Mouse (Mus musculus): ENCODE data around the gene Xiap.
"Not testable (repeated sequence)": the region's sequence is repeated elsewhere in the genome, so short reads cannot be mapped to it uniquely, and the experiment has no call there.

The Xiap gene

DNA sequence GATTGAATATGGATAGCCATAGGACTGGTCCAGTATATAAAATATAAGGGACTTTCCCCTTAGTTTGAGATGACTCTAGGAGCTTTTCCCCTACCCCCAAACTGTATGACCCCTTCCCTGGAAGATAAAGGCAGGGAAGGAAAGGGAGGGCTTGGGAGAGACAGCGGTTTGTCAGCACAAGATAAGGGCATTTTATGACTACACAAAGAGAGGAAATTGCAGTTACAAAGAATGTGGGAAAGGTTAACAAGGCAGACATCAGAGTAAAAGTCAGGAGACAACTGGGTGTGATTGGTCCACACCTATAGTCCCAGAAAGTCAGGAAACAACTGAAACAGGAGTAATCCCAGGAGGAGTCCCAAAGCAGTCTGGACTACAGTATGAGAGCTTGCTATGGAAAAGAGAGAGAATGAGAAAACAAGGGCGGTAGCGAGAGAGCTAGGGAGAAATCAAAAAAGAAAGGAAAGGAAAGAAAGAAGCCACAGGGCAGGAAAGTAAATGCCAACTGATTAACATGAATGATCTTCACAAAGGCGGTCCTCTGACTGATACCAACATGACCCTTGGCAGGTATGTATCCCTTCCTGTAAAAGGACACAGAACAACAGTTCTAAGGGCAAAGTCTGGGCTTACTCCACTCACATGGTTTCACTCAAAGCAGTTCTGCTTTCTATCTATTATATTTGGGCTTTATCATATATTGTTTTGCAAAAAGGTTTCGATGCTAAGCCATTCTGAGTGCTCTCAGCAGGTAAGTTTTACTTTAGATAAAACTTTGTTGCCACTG is at the start of gene Xiap:
TSS of gene Xiap (plus strand) at position 398 of the 787 bp plus-strand sequence.
- no peak for DNase-seq (ENCODE audit: low spot score)

DNA sequence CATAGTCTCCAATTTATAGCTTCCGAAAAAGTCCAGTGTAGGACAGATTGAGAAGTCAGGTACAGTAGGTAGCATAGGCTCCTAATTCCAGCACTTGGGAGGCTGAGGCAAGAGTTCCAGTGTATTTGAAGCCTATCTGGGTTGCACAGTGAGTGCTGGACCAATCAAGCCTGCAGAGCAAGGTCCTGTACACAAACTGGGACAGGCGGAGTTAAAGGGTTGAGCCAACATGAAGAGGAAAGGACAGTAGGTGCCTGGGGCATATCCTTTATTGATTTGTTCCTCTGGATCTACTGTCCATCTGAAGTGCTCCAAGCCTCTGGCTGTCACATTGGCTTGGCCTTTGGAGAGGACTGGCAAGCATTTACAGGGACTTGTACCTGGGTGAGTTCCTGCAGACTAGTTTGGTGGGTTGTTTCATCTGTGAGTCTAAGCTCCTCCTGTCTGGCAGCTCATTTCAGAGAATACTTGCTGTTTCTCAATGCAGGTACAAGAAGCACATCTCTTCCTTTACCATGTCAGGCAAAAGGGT is 46.7 kb upstream of the Xiap start:
- DNase-seq (ENCODE audit: low spot score) = no peak

DNA sequence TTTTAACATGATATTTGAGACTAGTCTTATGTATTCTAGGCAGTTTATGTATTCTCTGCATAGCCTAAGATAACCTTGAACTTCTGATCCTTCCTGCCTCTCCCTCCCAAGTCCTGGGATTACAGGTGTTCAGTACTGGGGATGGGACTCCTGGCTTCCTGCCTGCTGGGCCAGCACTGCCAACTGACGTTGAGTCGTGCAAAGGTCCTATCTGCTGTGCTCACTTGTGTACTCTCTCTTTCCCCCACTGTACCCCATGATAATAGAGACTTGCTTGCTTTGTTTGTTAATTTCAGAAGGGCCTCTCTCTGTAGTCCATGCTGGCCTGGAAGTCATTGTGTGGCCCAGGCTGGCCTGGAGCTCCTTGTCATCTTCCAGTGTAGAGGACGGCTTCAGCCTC is 45.7 kb upstream of the Xiap start:
- DNase-seq (ENCODE audit: low spot score) = no peak

DNA sequence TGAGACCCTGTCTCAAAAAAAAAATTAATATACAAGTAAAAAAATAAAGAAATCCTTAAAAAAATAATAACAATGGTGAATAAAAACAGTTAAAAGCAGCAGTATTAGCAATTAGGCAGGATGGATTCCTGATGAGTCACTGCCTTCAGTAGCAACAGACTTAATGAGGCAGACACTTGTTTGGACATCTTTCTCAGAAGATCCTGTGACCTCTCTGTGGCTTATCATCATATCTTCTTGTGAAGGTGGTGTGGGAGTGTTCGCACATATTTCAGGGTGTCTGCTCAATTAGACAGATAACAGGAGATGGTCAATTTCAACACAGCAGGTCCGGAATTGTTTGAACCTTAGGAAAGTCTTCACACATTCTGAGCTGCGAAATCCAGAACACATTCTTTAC is 45.0 kb upstream of the Xiap start:
- no peak for DNase-seq (ENCODE audit: low spot score)

DNA sequence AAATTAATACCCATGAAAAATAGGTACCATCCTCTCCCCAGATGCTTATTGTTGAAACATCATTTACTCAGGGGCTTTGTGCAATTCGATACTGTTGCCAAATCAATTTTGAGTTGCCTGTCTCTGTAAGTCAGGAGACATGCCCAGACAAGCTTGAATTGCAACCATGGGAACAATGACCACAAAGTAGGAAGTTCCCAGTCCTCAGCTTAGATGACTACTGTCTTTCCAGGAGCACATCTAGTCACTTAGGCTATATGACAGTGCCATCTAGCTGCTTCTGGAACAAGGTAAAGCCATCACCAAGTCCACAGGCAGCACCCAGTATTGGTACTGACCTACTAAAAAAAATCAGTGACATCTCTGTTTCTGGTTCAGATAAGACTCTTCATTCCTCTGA is 41.4 kb upstream of the Xiap start:
- DNase-seq (ENCODE audit: low spot score) = no peak

DNA sequence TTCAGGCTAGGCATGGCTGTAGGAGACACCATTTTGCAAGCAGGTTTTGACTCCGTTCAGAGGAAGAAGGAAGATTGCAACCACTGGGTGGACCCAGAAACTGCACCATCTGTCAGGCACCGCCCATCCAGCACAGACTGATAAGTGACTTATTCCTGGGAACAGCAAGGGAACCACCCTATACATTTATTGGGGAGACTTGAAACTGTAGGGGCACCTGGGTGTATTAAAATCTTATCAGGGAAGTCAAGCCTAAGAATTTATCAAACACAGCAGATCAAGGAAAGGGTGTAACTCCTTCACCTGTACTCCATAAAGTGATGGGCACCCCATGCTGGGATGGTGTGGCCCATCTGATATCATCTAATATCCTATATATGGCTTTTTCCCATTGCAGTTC is 40.0 kb upstream of the Xiap start:
- peak; percentile 3 for DNase-seq (ENCODE audit: low spot score)

DNA sequence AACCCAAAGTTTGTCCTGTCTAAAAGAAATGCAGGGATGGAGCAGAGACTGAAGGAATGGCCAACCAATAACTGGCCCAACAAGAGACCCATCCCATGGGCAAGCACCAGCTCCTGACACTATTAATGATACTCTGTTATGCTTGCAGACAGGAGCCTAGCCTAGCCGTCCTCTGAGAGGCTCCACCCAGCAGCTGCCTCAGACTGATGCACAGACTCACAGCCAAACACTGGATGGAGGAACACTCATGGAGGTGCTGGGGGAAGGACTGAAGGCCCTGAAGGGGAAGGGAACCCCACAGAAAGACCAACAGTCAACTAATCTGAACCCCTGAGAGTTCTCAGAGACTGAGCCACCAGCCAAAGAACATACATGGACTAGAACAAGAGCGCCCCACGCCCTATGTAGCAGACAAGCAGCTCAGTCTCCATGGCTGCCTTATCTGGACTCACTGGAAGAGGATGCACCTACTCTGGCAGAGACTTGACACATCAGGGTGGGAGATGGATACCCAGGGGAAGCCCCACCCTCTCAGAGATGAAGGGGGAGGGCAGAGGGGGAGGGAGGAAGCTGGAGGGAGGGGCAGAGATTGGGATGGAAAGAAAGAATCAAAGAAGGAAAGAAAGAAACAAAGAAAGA is 33.6 kb upstream of the Xiap start:
- DNase-seq (ENCODE audit: low spot score) = not testable (repeated sequence)

DNA sequence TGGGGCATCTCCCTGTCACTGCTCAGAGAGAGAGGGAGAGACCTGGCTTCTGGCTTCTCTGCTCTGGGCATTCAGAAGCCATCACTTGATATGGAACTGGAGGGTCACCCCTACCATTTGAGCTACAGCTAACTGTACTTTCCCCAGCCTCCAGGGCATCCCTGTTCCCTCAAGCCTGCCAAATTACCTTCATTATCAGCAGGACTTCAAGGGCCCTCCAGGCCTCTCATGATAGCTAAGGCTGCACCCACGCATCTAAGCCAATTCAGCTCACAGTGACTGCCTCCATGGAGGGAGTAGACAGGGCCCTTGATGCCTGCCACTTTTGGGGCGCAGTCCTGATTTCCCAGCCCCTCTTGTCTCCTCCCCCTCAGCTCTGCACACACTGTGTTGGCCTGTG is 32.5 kb upstream of the Xiap start:
- DNase-seq (ENCODE audit: low spot score) = not testable (repeated sequence)

DNA sequence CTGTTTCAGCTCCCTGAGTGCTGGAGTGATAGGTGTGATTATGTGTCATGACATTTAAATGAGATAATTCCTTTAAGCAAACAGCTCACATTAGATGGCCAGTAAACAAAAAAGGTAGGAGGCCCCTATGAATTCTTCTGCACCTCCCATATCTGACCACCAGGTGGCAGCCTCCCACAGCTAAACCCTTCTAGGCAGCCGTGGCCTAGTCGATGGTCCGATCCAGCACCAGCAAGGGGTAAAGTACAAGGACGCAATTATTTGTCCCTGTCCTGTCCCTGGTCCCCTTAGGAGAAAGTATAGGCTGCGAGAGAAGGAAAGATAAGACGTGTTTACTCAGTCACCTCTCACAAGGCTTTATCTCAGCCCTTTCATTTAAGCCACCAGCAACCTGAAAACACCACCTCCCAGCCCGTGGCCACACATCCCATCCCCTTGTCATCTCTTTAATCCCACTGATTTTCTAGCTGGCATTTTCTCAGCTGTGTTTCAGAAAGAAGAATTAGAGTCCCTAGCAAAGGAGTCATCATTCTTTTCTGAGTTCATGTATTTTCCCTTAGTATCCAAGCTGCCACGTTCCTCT is 26.3 kb upstream of the Xiap start:
- peak; percentile 57 for DNase-seq (ENCODE audit: low spot score)

DNA sequence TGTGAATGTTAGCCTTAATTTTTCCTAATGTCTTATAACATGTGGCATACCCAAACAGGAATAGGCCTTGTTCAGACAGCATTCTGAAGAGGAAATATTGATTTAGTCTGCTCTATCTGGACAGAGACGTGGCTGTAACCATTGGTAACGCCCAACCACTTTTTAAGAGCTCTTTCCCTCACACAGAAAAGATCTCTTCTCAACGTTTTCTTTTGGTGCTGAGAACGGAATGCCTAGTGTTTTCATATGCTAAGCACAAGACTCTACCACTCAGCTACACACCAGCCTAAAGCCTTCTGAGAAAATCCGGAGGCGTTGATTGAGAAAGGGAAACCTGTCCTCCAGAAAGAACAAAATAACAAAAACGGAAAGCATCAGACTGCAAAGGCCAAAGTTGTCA is 25.6 kb upstream of the Xiap start:
- no peak for DNase-seq (ENCODE audit: low spot score)

DNA sequence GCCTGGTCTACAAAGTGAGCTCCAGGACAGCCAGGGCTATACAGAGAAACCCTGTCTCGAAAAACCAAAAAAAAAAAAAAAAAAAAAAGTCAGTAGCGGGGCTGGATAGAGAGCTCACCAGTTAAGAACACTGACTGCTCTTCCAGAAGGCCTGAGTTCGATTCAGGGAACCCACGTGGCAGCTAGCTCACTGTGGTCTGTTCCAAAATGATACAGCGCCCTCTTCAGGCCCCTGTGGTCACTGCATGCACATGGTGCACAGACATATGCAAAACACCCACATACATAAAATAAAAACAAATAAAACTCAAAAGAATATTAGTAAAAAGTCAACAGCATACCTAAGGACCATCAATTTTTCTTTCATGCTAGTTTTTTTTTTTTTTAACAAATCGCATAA is 20.0 kb upstream of the Xiap start:
- no peak for DNase-seq (ENCODE audit: low spot score)

DNA sequence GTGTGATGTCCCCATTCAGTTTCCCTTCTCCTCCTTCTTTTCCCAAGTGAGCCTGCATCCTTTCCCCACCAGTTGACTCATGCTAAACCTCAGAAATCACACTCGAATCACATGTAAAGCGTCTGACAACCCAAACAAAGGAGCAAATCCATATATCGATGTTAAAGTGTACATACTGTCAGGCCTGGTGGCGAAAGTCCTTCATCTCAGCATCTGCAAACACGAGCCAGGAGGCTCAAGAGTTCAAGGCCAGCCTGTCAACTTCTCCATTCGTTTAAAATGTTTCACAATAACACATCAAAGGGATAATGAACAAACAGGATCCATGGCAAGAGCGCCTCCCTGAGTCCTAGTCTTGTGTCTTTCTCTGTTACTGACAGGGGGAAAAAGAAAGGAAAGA is 14.5 kb upstream of the Xiap start:
- DNase-seq (ENCODE audit: low spot score) = no peak

DNA sequence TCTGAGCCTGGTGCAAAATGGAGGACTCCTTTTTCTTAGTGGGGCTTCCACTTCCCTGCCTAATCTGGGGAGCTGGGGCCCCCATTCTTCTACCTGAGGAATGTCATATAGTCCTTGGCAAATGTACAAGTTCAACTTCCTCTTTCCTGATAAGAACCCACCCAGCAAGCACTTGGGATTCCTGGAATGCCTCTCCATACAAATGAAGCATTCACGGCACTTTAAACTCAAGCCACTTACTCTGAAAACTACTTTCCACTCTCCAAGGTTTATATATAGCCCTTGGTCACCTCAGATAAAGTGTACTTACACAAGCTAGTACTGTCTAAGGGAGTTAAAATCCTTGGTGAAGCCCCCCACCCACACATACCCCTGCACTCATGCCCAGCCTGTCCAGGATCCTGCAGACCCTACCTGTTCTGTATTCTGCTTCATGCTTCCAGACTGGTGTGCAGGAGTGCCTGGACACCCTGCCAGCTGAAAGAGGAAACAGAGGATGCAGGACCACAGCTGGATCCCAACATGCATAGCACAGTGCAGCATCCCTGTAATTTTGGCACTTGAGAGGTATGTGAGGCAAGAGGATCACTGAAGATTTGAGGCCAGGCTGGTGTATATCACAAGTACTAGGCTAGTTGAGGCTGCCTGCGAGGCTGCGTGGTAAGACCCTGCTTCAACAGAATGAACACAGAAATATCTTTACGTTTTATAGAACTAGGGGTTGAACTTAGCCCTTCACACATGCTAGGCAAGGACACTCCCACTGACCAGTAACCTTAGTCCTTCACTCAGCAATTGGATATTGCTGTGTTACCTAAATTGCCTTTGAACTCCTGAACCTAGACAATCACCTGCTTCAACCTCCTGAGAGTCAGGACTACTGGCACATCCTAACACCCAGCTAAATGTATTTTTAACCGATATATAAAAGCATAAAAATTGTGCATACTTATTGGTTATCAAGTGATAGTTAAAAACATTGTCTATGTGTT is 8.5 kb upstream of the Xiap start:
- no peak for DNase-seq (ENCODE audit: low spot score)

DNA sequence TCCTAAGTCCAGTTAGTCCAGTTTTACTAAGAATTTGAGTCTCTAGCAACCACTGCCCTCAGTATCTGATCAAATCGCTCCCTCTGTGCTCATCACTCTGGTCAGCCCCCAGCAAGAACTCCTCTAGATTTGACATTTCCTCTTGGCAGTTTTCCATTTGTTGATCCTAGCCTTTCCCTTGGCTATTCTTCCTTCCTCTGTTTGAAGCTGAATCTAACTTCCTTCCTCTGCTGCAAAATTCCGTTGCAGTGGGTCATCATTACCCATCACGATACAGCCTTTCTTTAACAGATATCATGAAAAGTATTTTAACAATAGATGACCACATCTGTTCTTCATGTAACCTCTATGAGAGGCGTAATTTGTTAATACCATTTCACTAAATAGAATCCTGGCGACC is 2.5 kb upstream of the Xiap start:
- DNase-seq (ENCODE audit: low spot score) = no peak

DNA sequence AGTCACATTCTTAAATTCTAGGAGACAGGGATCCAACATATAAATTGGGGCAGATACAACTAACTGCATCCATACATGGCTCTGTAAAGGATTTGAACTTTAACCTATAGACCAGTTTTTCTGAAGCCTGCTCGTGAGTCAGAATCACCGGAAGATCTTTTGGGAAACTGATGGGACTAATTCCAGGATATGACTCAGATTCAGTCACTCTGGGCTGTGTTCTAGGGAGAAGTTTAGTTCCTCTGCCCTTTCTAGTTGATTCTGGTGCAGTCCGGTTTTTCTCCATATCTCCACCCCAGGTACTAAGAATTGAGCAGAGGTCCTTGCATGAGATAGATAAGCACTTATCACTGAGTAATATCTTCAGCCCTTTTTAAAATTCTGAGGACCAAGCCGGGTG is 1.6 kb upstream of the Xiap start:
- no peak for DNase-seq (ENCODE audit: low spot score)

DNA sequence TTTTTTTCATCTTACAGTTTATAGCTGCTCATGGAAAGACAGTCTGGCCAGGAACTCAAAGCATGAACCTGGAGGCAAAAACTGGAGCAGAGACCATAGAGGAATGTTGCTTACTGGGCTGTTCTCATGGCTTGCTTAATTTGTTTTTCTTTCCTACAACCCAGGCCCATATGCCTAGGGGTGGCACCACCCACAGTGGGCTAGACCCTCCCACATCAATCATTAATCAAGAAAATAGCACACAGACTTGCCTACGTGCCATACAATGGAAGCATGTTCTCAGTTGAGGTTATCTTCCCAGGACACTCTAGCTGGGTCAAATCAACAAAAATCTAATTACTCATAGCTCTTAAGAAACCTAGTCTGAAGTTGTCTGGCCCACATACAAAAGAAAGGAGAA is 4.1 kb downstream of the Xiap start:
- DNase-seq (ENCODE audit: low spot score) = no peak

DNA sequence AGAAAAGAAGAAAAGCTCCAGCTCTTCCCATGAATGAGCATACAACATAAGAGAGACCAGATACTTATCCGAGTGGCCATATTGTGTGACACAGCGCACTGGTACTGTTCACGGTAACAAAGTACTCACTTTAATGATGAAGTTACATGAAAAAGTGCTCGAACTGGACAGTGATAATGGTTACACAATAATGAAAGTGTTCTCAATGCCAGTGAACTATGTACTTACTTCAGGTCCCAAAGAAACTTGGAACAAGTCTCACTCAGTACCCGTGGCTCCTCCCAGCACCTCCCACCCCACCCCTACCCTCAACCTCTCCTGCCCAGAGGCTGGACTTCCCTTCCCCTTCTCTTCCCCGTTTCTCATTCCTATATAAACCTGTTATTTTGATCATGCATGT is 5.6 kb downstream of the Xiap start:
- no peak for DNase-seq (ENCODE audit: low spot score)

DNA sequence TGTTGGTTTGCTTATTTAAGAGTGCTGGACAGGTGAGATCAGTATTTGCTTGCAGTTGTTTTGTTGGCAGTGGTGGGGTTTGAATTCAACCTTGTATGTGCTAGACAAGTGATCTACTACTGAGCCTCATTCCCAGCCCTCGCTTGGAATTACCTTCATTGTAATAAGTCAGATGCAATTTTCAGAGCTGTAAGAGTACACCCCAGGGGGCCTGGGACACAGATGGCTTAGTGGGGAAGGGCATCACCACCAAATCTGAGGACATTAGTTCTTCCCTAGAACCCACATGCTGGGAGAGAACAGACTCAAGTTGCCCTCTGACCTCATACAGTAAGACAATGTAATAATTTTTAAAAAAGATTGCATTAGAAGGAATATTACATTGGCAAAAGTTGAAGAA is 7.3 kb downstream of the Xiap start:
- no peak for DNase-seq (ENCODE audit: low spot score)

DNA sequence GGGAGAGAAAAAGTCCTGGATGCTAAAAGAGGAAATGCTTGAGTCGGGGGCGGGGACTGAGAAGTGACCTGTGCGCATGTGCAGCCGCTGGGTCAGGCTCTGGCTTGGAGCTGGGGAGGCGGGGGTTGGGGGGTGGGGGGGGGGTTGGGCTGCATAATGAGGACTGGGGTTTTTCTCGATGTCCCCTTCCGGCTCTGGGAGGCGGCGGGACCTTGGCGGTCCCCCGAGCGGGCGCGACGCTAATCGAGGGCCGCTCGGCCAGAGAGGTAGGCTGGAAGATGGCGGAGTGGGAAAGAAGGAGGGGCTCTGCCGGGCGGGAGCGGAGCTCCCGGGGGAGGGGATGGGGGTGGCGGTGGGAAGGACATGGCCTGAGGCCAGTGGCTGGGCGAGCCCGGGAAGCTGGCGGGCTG is 8.3 kb downstream of the Xiap start:
- peak; percentile 80 for DNase-seq (ENCODE audit: low spot score)

DNA sequence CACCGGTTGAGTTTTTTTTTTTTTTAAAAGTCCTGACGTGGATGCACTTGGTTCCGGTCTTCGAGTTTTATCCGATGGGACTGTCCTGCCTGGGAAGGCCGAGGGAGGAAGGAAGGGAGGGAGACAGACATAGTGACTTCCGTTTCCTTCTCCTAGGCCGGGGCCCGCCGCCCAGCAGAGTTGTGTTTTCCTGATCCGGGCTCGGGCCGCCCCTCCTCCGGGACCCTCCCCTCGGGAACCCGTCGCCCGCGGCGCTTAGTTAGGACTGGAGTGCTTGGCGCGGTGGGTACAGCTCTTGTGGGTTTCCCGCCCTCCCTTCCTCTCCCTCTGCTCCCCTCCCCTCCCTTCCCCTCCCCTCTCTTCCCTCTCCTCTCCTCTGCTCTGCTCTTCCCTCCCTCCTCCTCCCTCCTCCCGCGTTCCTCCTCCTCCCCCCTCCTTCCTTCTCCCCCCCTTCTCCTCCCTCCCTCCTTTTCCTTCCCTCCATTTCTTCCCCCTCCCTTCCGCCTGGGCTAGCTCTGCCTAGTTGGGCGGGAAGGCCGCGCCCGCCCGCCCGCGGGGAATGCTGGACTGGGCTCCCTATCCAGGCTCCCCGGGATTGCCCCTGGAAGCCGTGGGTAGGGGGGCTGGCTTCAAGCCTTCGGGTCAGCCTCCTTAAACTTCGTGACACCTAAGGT is 8.9 kb downstream of the Xiap start:
- peak; percentile 84 for DNase-seq (ENCODE audit: low spot score)

DNA sequence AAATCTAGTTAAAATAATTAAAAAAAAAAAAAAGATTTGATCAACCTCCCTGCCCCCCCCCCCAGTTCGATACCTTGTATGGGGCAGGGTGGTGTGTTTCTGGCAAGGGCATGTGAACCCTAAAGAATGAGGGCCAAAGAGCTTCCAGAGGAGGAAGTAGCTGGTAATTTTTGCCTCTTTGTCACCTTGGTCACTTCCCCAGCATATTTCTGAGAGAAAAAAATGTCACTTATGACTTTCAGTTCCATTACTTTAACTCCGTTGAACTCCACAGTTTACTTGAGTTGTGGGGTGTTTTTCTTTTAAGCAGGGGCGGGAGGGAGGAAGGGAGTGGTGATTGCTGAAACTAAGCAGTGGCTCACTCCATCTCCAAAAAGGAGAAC is 9.4 kb downstream of the Xiap start:
- DNase-seq (ENCODE audit: low spot score) = no peak

DNA sequence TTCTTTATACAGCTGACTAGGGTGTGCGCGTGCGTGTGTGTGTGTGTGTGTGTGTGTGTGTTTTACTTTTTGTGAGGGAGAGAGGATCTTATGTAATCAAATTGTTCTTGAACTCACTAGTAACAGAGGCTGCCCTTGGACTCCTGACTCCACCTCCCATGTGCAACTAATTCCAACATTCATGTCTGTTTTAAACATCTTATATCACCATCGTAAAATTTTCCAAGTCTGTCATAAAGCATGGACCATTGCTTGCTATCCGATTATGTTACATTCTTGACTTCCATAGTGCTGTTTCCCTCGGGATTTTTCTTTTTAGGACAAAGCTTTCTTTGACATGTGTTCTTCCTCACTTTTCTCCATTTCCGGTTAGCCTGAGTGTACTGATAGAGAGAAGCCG is 28.3 kb downstream of the Xiap start:
- DNase-seq (ENCODE audit: low spot score) = no peak

All from yolk sac, embryonic 10.5 days (tissue).